Mouse (Mus musculus): ENCODE data around the gene Foxf2. TPM values are rescaled to one million over a fixed set of nuclear protein-coding genes. Genes with fewer than 3 reads are reported as not detected.

Foxf2 gene
- polyA plus RNA-seq (2017; shearing (Covaris generic)): not detected

DNA sequence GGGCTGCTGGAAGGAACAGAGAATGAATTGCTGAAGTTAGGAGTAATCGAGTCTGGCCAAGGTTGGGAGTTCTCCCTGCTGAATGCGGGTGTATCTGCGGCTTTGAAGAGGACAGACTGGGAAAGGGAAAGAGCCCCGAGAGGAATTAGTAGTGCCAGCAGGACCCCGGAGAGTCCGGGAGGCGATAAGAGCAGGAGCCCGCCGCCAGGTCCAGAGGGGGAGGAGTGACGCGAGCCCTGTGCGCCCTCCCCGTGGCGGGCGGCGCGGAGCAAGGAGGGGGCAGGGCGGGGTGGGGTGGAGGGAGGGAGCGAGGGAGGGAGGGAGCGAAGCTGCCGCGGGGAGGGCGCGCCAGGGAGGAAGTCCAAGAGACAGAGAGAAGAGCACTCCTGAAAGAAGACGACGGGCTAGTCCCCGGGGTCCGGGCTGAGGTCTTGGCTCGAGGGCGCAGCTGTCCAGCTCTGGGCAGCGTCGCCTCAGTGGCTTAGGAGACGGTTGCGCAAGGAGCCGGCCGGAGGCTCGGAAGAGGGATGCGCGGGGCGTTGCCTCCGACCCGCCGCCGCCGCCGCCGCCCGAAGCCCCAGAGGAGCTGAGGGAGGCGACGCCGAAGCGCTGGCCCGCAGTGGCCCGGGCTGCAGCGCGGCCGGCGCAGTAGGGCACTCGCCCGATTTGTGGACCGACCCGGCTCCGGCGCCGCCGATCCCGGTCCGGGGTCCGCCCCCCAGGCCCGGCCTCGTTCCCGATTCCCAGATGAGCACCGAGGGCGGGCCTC is at the start of gene Foxf2:
Foxf2 (plus strand) TSS at position 484 of the 769 bp plus-strand sequence.

Other genes with a start within 250 kb of the Foxf2 start
- gene Foxq1, start 69.7 kb upstream of the Foxf2 start, polyA plus RNA-seq (2017; shearing (Covaris generic)): not detected
- gene A530084C06Rik, start 66.5 kb upstream of the Foxf2 start, polyA plus RNA-seq (2017; shearing (Covaris generic)): not detected
- gene Foxc1, start 180.8 kb downstream of the Foxf2 start, polyA plus RNA-seq (2017; shearing (Covaris generic)): not detected

Measured in activated CD4-positive, CD25-positive, alpha-beta regulatory T cell, adult 9 weeks (primary cell).